ENCODE assay signal across 16 mouse cellular contexts in the genomic region with DNA sequence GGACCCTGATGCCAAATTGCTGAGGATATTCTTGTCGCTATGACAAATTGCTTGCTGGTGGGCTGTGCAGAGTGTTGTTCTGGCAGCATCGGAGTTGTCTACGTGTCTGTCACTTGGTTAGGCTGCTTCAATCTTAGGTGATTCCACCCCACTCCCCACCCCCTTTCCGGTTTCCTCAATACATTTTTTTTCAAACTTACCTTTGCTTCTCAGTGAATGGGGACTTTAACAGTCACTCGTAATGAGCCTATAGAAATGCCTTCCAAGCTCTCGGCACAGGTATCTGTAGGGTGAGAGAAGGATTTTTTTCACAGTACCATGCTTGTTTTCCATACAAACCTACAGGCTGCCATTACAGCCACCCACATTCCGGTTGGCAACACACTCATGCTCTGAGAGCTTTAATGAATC.
A peak's percentile ranks its signal among the peaks of the same experiment; 100 is the strongest.
DNase-seq lines count a peak whose midpoint lies in the region; ATAC-seq and TF ChIP-seq lines count a peak whose summit lies in the region.
"Had no signal": no experiment of that assay in that cellular context is flagged by ENCODE, and none has a peak within 500 bp of the region (broad histone marks: within the 10 kb centered on the region; RNA-seq: fewer than 3 reads in every experiment).

No protein-coding gene starts in this region.

- no peak for ATAC-seq in midbrain, embryonic 11.5 days (ENCODE audit: low FRiP score)
- ATAC-seq: inflammation-experienced regulatory T-cells, adult 6 months; lung, postnatal 0 days had no signal

- no peaks in the 10 kb centered on the region for H3K9me3 ChIP-seq in midbrain, embryonic 11.5 days (ENCODE audit: control insufficient read depth, low read length)
- H3K9me3 ChIP-seq: heart, embryonic 12.5 days; limb, embryonic 10.5 days; liver, embryonic 13.5 days; midbrain, embryonic 10.5 days had no signal

- no peak overlapping the region for H3K9ac ChIP-seq in midbrain, embryonic 11.5 days (ENCODE audit: low read length)
- H3K9ac ChIP-seq: heart, embryonic 12.5 days; liver, embryonic 13.5 days had no signal

- 84% methylated on average over 7 of the region's 7 CpGs for WGBS in midbrain, embryonic 11.5 days

- no peaks in the 10 kb centered on the region for H3K27me3 ChIP-seq in midbrain, embryonic 11.5 days (ENCODE audit: control insufficient read depth, insufficient read depth, low read length)
- H3K27me3 ChIP-seq: heart, embryonic 12.5 days; liver, embryonic 13.5 days had no signal

- no peak for TF ChIP-seq CTCF in cortical plate, adult 2 months (IDR thresholded peaks at IDR 0.05; ENCODE audit: extremely low read depth, insufficient read depth, low read length)

- H3K36me3 ChIP-seq in midbrain, embryonic 11.5 days (ENCODE audit: control insufficient read depth, insufficient read depth, low read length), result no peaks in the 10 kb centered on the region
- H3K36me3 ChIP-seq: G1E; heart, embryonic 12.5 days; limb, embryonic 10.5 days; liver, embryonic 13.5 days; midbrain, embryonic 10.5 days had no signal

- H3K4me2 ChIP-seq in midbrain, embryonic 11.5 days, result no peak overlapping the region
- H3K4me2 ChIP-seq: heart, embryonic 12.5 days; liver, embryonic 13.5 days had no signal

- peak overlapping the region; percentile 90 for H3K27ac ChIP-seq in cortical plate, adult 2 months (ENCODE audit: insufficient read depth, low read length)
- no peak overlapping the region for H3K27ac ChIP-seq in midbrain, embryonic 11.5 days (ENCODE audit: low read depth, low read length)
- H3K27ac ChIP-seq: limb, embryonic 10.5 days; liver, embryonic 13.5 days; midbrain, embryonic 10.5 days had no signal

- no peaks in the 10 kb centered on the region for H3K4me1 ChIP-seq in cortical plate, adult 2 months (ENCODE audit: control insufficient read depth, insufficient read depth, low read length)
- H3K4me1 ChIP-seq in midbrain, embryonic 11.5 days (ENCODE audit: control insufficient read depth, insufficient read depth, low read length), result no peaks in the 10 kb centered on the region
- H3K4me1 ChIP-seq: heart, embryonic 12.5 days; liver, embryonic 13.5 days had no signal

- DNase-seq in frontal cortex, adult 2 months (ENCODE audit: extremely low spot score in 1 of 2, low spot score in 1 of 2), result peak; percentile 51 to 65
- peak; percentile 51 to 59 for DNase-seq in layer of hippocampus, postnatal 36 days
- peak; percentile 16 for DNase-seq in right cerebral cortex, postnatal 14 days
- no peak for DNase-seq in midbrain, embryonic 11.5 days (ENCODE audit: low spot score, missing footprints)
- no peak for DNase-seq in adrenal gland, postnatal 14 days
- no peak for DNase-seq in thymus, postnatal 25 days
- DNase-seq: adrenal gland, adult 8-10 months; gastrocnemius, postnatal 10 days; liver, embryonic 13.5 days had no signal

- peak overlapping the region; percentile 24; the same call in 1 of the 2 replicates for H3K4me3 ChIP-seq in cortical plate, adult 2 months (ENCODE audit: insufficient read depth, low read length)
- H3K4me3 ChIP-seq in midbrain, embryonic 11.5 days (ENCODE audit: low read depth, low read length), result no peak overlapping the region
- H3K4me3 ChIP-seq: heart, embryonic 12.5 days; limb, embryonic 10.5 days; liver, embryonic 13.5 days; midbrain, embryonic 10.5 days had no signal

- TF ChIP-seq POLR2A in cortical plate, adult 2 months (IDR thresholded peaks at IDR 0.05; ENCODE audit: extremely low read depth, insufficient read depth, low read length), result no peak

Comparison
In these comparisons a context has a peak if more than half of its experiments do, and no peak if none do; other contexts are left out.
1. DNase-seq: peak in frontal cortex, adult 2 months (2 of 2), layer of hippocampus, postnatal 36 days (2 of 2) and right cerebral cortex, postnatal 14 days (single experiment); none in midbrain, embryonic 11.5 days (single experiment), adrenal gland, postnatal 14 days (single experiment) and thymus, postnatal 25 days (single experiment).